Mouse (Mus musculus) olfactory bulb, adult 2 months (tissue): Measurements from ENCODE around the gene Cela3a.

Source experiments
- CTCF ChIP-seq: fragments of 200-500 bp; IDR thresholded peaks from 2 replicates; pipeline ENCODE4 v1.5.1; 2012; ENCODE audit warnings: low read depth, mild to moderate bottlenecking, low read length, moderate library complexity; ENCODE audit not compliant: insufficient read depth
- POLR2A ChIP-seq: fragments of 200-500 bp; IDR thresholded peaks from 2 replicates; pipeline ENCODE4 v1.6.1; 2012; ENCODE audit warnings: mild to moderate bottlenecking, low read depth, low read length, moderate library complexity; ENCODE audit not compliant: insufficient read depth

GRCm38 (mm10) chr4:137445881-137446280 is 36.3 kb upstream of the Cela3a start:
- TF ChIP-seq CTCF (no peak), POLR2A (no peak)
